Mouse (Mus musculus): ENCODE data around the gene Eri3. TPM values are rescaled to one million over a fixed set of nuclear protein-coding genes. Genes with fewer than 3 reads are reported as not detected.
A peak's percentile ranks its signal among the peaks of the same experiment; 100 is the strongest.

Gene Eri3
- 100 to 1,000 TPM; 200 to 214 TPM for total RNA-seq (2021)
- long read RNA-seq, transcript Eri3-201 (9 exons, 1,719 nt): major isoform, 184 of 329 reads
- long read RNA-seq, partial matches to known transcripts: 39 of 329 reads
- long read RNA-seq, other reads (novel, unspliced or antisense): 106 of 329 reads

DNA sequence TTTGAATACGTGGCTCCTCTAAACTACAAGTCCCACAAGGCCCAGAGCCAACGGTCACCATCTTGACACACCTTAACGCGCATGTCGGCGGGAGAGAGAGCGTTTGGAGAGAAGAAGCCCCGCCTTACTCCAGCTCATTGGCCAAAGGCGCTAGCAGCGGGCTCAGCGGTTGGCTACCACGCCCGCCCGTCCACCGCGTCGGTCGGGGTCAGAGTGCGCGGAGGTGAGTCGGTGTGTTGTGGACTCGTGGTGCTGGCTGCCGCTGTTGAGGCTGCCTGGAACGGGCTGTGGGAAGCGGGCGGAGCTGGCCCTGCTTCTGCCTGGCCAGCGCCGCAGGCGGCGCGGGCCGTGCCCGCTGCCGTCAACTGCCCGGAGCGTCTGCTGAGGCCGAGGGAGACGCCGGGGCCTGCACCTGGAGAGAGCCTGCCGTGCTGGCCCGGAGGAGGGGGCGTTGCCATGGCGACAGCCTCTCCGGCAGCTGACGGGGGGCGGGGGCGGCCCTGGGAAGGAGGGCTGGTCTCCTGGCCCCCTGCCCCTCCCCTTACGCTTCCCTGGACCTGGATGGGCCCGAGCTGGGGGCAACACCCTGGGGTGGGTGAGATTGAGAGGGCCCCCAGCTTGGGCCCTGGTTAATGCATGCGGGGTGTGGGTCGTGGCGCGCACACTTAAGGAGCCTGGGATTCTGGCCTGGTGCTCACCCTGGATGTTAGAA, at the start of gene Eri3:
Gene Eri3, plus strand, starts transcription at position 226 of the 712 bp plus-strand sequence.
- DNase-seq (ENCODE audit: low spot score in 2 of 2): peak; percentile 99

DNA sequence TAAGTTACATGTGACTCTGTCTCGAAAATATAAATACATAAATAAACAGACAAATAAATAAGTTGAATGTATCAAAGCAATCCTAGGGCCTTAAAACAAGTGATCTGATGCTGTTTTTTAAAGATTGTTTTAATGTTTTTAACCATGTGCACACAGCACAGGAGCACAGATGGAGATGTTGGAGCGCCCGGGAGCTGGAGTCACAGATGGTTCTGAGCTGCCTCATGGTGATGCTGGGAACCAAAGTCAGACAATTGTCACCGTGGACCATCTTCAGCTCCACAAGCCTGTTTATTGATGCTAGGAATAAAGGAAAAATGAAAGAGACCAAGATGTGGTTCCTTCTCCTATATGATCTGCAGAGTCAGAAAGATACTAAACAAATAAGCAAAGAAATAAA, 31.9 kb upstream of the Eri3 start:
- DNase-seq (ENCODE audit: low spot score in 2 of 2): peak in 1 of 2 experiments; percentile 64

DNA sequence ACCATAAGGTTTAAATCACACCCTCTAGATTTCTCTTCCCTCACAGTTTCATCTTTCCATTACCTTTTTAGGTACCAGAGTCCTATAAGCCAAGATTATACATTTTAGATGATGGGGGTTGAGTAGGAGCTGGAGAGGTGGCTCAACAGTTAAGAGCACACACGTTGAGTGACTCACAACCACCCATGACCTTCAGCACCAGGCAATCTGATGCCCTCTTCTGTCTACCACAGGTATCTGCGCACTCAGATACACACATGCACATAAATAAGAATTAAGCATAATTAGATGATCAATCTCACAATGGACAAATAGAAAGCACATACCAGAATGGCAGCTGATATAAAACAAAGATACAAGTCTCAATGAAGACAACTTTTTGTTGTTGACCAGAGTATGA, 28.8 kb upstream of the Eri3 start:
- DNase-seq (ENCODE audit: low spot score in 2 of 2): no peak

DNA sequence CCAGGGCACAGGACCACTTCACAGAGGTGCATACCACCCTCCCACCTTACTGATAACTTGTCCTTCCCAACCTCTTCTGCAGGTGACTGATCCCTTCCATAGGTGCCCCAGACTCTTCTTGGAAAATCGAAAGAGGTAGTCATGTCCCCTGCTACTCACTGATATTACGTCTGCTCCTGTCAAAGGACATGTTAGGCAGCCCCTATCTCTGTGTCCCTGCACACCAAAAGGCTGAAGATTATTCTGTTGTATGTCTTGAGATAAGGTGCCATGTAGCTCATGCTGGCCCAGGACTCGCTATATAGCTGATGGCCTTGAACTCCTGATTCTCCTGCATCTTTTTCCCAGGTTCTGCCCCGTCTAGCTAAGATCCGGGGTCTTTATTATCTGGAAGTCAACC, 24.2 kb upstream of the Eri3 start:
- DNase-seq (ENCODE audit: low spot score in 2 of 2): no peak

DNA sequence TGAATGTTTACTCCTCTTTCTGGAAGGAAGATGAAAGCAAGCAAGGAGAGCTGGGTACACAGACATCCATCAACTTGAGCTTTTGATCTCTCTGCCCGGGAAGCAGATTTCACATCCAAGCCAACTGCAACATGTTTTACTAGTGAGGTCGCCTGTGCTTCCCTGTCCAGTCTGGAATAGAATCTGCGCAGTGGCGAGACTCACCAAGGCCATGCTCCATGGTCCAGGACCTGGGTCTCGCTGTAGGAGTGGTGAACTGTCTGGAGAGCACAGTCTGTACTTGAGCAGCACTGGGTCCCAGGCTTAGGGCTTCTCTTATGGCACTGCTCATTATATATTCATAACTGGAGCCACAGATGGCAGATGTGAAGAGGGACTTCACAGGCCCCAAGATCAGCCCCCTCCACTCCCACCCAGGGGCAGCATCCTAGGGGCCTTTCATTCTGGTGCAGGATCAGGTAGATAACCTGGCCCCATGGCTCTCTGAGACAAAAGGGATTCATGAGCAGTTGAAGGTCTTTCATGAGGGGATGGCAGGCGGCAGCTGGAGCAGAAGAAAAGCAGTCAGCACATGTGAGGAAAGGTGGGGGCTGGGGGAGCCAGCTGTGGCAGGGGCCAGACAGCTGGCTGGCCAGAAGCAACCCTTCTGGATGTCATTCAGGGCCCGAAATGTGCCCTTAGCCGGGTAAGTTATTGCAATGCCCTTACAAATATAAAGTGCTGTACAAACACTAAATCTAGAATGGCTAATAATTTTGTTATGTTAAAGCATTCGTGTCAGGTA, 22.9 kb upstream of the Eri3 start:
- no peak for DNase-seq (ENCODE audit: low spot score in 2 of 2)

DNA sequence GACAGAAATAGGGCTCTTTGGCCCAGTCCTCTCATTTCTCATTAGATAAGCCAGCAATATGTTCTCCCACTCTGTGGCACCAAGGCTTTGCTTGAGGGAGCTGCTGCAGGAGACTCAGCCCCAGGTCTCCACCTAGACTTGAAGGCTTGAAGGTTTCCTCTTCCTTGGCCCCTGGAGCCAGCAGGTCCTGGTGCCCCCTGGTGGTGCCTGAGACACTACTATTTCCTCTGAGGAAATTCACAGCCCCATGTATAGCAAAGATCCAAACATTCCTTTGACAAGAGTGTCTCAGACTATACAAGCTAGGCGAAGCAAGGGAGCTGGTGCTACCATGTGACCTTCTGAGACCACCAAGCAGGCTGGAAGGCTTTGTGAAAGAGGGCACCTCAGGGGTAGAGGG, 22.2 kb upstream of the Eri3 start:
- peak in 1 of 2 experiments; percentile 35 for DNase-seq (ENCODE audit: low spot score in 2 of 2)

DNA sequence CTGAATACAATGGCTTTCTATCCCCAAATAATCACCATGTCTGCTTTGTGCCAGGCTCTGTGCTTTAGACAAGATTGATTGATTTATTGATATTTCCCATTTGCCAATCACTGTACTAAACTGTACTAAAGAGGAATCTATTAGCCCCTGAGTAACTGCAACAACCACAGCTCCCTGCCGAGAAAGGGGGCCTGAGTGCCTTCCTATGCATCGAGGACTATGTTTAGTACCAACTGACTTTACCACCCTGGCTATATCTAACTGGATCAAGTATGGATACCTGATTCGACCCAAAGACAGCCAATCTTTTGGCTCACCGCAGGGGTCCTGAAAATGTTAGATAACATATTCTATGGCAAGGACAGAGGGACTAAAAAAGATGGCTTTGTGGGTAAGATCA, 20.3 kb upstream of the Eri3 start:
- DNase-seq (ENCODE audit: low spot score in 2 of 2): no peak

DNA sequence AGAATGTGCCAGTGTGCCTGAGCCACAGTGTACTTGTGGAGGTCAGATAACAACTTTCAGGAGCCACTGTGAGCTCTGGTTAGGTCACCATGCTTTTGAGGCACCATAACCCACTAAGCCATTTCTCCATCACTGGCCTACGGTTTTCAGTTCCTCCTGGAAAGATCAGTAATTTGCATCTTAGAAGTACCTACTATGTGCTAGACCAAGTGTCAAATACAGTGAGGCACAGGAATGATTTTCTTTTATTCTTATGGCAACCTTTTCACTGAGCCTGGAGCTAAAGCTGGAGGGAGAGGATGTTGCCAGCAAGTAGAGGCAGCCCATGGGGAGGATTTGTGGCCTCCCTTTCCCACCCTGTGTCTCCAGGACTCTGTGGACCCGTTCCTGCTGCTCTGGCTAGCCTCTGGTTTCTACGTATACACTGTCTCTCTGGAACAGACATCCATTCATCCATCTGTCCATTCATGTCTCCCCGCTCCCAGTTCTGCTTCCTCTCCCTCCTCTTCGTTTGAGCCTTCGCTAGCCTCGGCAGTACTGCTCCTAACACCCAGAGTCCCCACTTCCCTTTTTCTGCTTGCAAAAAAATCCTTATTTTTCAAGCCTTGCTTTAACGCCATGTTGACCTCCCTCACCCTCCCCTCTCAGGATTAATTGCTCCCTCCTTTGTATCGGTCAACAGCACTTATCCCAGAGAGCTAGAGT, 14.5 kb upstream of the Eri3 start:
- no peak for DNase-seq (ENCODE audit: low spot score in 2 of 2)

DNA sequence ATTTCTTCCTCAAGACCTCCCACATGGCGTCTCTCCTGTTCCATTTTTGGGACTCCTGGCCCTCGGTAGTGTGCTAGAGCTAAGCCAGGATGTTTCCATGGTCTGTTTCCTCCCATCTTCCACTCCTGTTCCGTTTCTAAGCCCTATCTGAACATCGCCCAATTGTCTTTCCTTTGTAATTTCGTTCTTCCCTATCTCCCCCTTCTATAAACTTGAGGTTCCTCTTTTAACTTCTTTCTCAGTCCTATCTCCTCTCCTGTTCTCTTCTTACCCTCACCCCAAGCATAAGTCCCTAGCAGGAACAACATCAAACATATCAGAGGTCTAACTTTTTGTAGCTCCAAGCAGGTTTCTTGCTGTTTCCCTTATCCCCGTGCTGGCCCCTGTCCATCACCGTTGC, 13.2 kb upstream of the Eri3 start:
- DNase-seq (ENCODE audit: low spot score in 2 of 2): no peak

DNA sequence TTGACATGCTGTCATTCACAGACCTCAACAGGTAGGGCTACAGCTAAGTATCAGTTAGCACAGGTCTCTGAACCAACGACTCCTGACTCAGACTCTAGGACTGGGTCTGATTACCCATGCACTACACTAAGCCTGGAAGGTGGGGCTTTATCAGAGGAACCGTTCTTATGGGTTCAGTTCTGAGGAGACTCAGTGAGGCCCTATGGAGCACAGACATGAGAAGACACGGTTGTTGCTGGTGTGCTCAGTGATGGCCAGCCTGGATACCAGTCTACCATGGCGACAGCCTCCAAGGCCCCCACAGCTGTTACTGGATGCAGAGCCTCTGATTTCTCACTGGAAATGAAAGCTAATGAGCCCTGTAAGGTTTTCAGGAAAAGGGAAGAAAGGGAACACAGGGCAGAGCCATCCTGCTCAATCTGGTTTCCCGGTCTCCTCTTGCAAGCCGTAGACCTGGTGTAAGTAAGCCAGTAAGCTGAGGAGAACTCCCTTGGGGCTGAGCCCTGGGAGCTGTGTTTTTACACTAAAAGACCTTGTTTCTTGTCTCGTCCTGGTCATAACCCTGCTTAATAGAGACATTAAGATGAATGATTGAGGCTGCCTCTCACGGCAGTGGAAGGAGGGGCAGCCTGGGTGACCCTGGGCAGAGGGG, 10.7 kb upstream of the Eri3 start:
- no peak for DNase-seq (ENCODE audit: low spot score in 2 of 2)

DNA sequence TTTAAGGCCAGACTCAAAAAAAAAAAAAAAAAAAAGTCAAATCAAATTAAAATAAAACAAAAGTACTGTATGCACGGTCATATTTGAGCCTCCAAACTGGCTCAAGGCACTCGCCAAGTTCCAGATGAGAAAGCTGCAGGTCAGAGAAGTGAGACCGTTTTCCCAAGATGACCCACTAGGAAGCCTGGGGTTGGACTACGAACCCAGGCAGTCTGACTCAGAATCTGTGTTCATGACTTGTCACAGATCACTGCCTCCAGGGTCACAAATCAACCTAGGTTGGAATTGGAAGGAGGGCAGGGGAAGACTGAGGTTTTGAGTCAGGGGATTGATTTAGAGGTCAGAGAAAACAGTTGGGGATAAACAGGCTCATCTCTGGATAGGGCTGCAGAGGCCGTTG, 9.6 kb upstream of the Eri3 start:
- no peak for DNase-seq (ENCODE audit: low spot score in 2 of 2)

DNA sequence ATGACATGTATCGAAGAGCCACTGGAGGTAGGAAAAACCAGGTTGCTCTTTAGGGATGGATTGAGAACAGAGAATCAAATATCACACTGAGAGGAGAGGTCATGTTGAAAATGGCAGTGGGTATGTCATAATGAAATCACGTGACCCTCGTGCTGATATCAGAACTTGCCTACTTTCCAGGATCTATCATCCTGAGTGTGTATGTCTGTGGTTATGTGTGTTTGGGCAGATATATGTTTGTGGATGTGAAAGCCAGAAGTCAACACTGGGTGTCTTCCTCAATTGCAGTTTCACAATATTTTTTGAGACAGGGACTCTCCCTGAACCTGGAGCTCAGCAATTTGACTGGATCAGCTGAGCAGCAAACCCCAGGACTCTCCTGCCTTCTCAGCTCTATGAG, 4.7 kb upstream of the Eri3 start:
- no peak for DNase-seq (ENCODE audit: low spot score in 2 of 2)

DNA sequence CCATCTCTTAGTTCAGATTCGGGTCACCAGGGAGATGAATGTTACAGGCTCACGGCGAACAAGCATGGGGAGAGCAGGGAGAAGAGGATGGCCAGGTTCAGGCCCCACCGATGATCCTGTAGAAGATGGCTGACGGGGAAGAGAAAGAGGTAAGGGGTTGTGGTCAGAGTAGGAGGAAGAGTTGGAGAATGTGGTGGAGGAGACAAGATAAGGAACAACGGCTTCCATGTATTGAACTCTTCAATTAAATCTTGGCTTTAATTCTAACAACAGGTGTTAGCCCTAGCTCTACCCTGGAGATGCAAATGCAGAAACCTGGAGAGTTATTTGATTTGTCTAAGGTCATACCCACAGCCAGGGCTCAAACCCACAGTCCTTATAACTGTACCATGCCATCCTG, 3.5 kb upstream of the Eri3 start:
- DNase-seq (ENCODE audit: low spot score in 2 of 2): no peak

DNA sequence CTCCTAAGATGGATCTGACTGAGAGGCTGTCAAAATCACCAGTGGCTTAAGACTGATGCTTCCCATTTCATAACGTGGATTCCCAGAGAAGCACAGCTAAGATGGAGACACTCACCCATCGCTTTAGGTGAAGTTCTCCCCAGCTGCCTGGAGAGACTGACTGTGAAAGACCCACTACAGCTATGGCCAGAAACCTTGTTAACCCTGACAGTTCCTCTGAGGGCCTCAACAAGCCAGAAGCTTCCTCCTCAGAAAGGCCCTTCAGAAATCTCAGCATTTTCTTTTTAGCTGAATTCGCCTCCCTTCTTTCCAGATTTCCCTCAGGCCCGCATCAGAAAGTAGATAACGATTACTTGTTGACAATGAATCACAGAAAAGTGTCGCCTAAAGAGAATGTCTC, 589 bp upstream of the Eri3 start:
- no peak for DNase-seq (ENCODE audit: low spot score in 2 of 2)

DNA sequence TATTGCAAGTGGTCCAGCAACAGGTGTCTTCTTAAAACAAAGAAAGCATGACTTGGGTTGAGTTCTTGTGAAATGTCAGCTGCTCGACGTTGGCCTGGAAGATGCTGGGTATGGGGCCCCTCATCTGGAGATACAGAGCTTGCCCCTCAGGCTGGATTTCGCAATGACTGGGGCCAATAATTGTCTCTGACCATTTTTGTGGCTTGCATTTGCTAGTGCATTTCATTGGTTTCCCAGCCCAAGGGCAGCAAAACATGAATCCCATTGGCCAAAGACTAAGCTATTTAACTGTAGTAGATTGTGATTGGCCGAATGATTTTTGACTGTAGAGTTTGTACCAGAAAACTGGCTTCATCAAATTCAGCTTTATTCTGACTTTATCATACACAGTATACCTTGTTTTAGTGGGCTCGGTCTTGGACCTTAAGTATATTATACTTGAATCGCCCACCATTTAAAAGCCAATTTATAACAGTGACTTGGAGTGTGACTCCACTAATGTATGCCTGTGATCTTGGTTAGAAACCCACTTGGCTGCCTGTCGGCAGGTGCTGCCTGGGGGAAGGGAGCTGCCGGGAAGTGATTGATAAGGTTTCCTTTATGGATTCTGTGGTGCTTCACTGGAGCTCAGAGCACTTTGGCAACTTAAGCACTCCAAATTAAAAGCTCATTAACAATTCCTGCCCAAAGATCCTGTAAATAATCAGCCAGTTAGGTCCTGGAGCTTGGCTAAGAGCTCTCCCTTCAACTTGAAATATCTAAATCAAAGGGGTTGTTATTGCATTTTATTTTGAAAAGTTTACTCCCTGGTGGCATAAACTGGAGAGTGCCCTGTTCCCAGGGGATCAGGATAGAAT, 1.2 kb downstream of the Eri3 start:
- DNase-seq (ENCODE audit: low spot score in 2 of 2): no peak

DNA sequence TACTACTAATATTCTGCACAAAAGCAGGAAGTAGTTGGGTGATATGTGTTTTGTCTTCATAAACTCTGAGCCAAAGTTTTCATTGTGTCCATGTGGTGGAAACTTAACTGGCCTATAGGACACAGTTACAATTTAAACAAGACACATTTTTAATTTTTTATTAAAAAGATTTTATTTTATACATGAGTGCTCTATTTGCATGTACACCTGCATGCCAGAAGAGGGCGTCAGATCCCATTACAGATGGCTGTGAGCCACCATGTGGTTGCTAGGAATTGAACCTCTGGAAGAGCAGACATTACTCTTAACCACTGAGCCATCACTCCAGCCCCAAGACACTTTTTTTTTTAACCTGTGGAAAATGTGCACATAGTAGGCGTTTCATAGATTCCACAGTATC, 5.3 kb downstream of the Eri3 start:
- no peak for DNase-seq (ENCODE audit: low spot score in 2 of 2)

DNA sequence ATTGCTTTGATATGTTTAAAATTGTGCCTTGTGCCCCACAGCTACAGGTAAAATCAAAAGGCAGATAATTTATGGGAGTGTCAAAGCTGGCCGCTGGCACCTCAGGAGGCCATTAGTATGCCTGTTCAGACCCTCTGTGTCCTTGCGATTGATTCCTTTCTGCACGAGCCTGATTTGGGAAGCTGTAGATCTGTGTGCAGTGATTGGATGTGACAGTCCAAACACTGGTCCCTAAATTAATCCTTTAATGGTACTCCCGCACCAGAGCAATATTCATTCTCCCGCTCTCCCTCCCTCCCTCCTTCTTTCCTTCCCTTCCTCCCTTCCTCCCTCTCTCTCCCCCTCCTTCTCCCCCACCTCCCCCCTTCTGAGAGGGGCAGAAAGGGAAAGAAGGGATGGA, 6.2 kb downstream of the Eri3 start:
- no peak for DNase-seq (ENCODE audit: low spot score in 2 of 2)

DNA sequence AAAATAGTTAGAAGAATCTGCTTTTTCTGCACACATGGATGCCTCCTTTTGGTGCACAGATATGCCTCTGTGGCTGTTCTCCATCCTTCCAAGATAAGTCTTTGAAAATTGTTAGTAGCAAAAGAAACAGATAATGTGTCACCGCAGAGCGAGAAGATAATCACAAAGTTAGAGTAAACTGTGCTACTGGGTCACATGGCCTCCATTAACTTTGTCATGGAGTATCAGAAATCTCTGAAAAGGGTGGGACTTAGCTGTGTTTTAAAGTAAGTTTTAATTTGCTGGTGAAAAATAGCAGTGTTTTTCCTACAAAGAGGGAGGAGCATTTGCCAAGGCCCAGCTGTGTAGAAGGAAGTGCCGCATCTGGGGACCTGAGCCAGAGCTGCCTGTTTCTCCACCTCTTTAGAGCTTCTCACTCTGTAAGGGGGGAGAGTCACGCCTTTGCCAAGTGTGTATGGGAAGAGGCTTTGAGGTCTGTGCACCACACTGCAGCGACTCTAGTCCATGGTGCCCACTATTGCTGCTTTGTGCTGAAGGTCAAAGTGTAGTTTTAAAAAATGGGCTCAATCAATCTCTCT, 7.0 kb downstream of the Eri3 start:
- DNase-seq (ENCODE audit: low spot score in 2 of 2): no peak

DNA sequence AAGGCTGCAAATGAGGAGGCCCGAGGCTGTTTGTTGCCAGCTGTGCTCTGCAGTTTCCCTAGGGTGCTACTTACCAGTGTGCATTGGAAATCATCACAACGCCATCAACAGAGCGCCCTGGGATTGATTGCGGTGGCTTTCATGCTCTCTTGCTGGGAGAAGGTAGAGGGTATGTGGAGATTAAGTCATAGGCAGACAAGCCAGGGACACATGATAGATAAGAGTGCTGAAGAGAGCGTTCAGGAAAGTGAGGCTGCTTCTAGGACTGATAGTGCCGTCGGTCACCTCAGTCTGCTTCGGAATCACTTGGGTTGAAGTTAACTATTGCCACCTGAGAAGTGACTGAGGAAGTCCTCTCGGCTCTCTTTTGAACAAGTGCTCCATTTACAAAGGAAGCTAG, 13.8 kb downstream of the Eri3 start:
- DNase-seq (ENCODE audit: low spot score in 2 of 2): no peak

DNA sequence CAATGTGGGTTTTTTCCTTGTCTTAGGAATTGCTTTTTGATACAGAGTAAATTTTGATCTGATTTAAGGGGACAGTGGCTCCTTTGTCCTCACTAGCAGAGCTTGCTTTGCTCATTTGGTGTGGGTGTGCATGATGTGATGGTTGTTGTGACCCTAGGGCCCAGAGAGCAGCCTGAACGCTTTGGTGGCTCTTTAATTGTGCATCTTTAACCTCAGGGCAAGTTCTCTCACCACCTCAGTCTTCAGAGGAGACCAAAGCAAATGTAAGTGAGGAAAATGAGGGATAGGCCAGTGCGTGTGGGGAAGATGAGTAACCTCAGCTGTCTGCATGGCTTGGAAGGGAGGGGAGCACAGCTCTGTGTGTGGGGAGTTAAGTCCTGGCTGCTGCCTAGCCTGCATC, 18.7 kb downstream of the Eri3 start:
- no peak for DNase-seq (ENCODE audit: low spot score in 2 of 2)

Data from layer of hippocampus, adult 18-20 months (tissue).